Mouse (Mus musculus) stomach, embryonic 14.5 days (tissue): ENCODE results near the gene Gpc5. TPM values are rescaled to one million over a fixed set of nuclear protein-coding genes. Genes with fewer than 3 reads are reported as not detected.

Experiments
- ATAC-seq: fragments of 200-750 bp; cut with Nextera tagmentation; 2 replicates; pipeline ENCODE4 v1.8.0; 2017; ENCODE audit warnings: low read depth, moderate TSS enrichment; ENCODE audit not compliant: insufficient number of reproducible peaks, insufficient read depth, low FRiP score
- H3K27ac ChIP-seq: fragments of 300-500 bp; sonication (generic); 2 replicates; pipeline ENCODE4 v1.5.1; 2014; ENCODE audit warnings: mild to moderate bottlenecking, low read length, moderate library complexity, mixed read lengths
- H3K27me3 ChIP-seq: fragments of 300-500 bp; sonication (generic); 2 replicates; pipeline ENCODE4 v1.6.1; 2014; ENCODE audit warnings: low read length, control low read depth, mixed read lengths; ENCODE audit not compliant: control insufficient read depth, insufficient read depth
- H3K36me3 ChIP-seq: fragments of 300-500 bp; sonication (generic); 2 replicates; pipeline ENCODE4 v1.6.1; 2014; ENCODE audit warnings: mild to moderate bottlenecking, control low read depth, low read length, moderate library complexity, mixed read lengths; ENCODE audit not compliant: control insufficient read depth, insufficient read depth
- H3K4me1 ChIP-seq: fragments of 300-500 bp; sonication (generic); 2 replicates; pipeline ENCODE4 v1.6.1; 2014; ENCODE audit warnings: low read length, control low read depth, mixed read lengths; ENCODE audit not compliant: control insufficient read depth, insufficient read depth
- H3K4me2 ChIP-seq: fragments of 300-500 bp; sonication (generic); replicated peaks from 2 replicates; pipeline ENCODE4 v1.6.1; 2014; ENCODE audit warnings: low read depth, low read length, control low read depth
- H3K4me3 ChIP-seq: fragments of 300-500 bp; sonication (generic); 2 replicates; pipeline ENCODE4 v1.5.1; 2014; ENCODE audit warnings: low read depth, low read length, control low read depth
- H3K9ac ChIP-seq: fragments of 300-500 bp; sonication (generic); replicated peaks from 2 replicates; pipeline ENCODE4 v1.6.1; 2014; ENCODE audit warnings: low read depth, mild to moderate bottlenecking, control low read depth, low read length, moderate library complexity, mixed read lengths
- H3K9me3 ChIP-seq: fragments of 300-500 bp; sonication (generic); 2 replicates; pipeline ENCODE4 v1.6.1; 2016; ENCODE audit warnings: low read depth, low read length, control low read depth; ENCODE audit not compliant: control insufficient read depth
- WGBS: fragments of 180-500 bp; shearing (Covaris S2); extraction: QIAGEN DNeasy Blood & Tissue Kit; methylation state at CpG from one replicate; pipeline ENCODE4 v1.1.7; 2014; 5-methylcytosine and 5-hydroxymethylcytosine counted together
- microRNA counts: library from miRNA; unstranded; fragments of <30 nt; microRNA quantifications from one replicate; lab custom pipeline; 2016
- microRNA-seq: library from miRNA; unstranded; fragments of <30 nt; microRNA quantifications from one replicate; pipeline ENCODE4, GENCODE M21; 2016
- polyA plus RNA-seq: library from polyadenylated mRNA; unstranded; fragments of >200 nt; fragmentation: Nextera tagmentation; extraction: Ambion mirVana; gene quantifications from 2 replicates; pipeline ENCODE4 v1.2.1, GENCODE M21; 2014

Gene Gpc5
- polyA plus RNA-seq, 1 experiment from 2014 or later, result 0.48 TPM

DNA sequence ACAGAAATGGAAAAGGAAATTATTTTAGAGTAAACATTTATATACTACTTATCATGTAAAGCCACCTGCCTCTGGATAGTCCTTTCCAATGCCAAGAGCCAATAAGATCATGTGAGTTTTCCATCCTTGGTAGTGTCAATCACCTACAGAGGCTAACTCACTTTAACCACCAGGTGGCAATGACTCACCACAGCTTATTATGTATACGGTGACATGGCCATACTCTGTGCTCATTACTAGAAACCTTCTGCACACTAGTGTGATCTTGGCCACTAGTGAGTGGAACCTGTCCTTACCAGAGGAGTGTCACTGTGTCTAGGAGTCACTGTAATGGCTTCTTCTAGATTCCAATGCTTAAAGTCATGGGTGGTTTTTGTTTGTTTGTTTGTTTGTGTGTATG, 1468.0 kb downstream of the Gpc5 start:
- WGBS, result 37% methylated on average over 1 of the region's 1 CpGs
- Histone ChIP-seq H3K4me1 (0 out of 2 replicates have a peak, but pooled peaks cover 3% of the 10 kb centered on the region), H3K4me3 (no peak overlapping the region), H3K36me3 (no peaks in the 10 kb centered on the region), H3K27ac (no peak overlapping the region), H3K9me3 (no peaks in the 10 kb centered on the region), H3K9ac (no peak overlapping the region), H3K27me3 (no peaks in the 10 kb centered on the region), H3K4me2 (no peak overlapping the region)
- no peak; the same call in 1 of the 2 replicates for ATAC-seq

MicroRNAs encoded within 50 kb of the gene (microRNA counts, 519-probe panel; counts per million panel counts)
- microRNA mmu-miR-18a (lab: Ali Mortazavi, UCI) (2,714 counts per million, percentile 46 among the panel's probes with 10 or more counts), microRNA mmu-miR-19a (lab: Ali Mortazavi, UCI) (5,249 counts per million, percentile 96 among the panel's probes with 10 or more counts), microRNA mmu-miR-19b (lab: Ali Mortazavi, UCI) (4,369 counts per million, percentile 86 among the panel's probes with 10 or more counts), microRNA mmu-miR-20a+mmu-miR-20b (lab: Ali Mortazavi, UCI) (5,648 counts per million, percentile 99 among the panel's probes with 10 or more counts), microRNA mmu-miR-92a (lab: Ali Mortazavi, UCI) (not detected)

Small RNA genes within 50 kb of the gene (microRNA-seq; reads per million reads assigned to microRNA genes)
- gene Mir17 (24,913 reads per million, percentile 97 among the genes with 10 or more reads in this experiment), gene Mir18 (5,543 reads per million, percentile 89 among the genes with 10 or more reads in this experiment), gene Mir19a (60.1 reads per million, percentile 41 among the genes with 10 or more reads in this experiment), gene Mir19b-1 (21.9 reads per million, percentile 28 among the genes with 10 or more reads in this experiment), gene Mir20a (9,683 reads per million, percentile 94 among the genes with 10 or more reads in this experiment), gene Mir92-1 (2,947 reads per million, percentile 83 among the genes with 10 or more reads in this experiment)
